Comparison of ENCODE assay signal across 8 mouse cellular contexts in the genomic region with DNA sequence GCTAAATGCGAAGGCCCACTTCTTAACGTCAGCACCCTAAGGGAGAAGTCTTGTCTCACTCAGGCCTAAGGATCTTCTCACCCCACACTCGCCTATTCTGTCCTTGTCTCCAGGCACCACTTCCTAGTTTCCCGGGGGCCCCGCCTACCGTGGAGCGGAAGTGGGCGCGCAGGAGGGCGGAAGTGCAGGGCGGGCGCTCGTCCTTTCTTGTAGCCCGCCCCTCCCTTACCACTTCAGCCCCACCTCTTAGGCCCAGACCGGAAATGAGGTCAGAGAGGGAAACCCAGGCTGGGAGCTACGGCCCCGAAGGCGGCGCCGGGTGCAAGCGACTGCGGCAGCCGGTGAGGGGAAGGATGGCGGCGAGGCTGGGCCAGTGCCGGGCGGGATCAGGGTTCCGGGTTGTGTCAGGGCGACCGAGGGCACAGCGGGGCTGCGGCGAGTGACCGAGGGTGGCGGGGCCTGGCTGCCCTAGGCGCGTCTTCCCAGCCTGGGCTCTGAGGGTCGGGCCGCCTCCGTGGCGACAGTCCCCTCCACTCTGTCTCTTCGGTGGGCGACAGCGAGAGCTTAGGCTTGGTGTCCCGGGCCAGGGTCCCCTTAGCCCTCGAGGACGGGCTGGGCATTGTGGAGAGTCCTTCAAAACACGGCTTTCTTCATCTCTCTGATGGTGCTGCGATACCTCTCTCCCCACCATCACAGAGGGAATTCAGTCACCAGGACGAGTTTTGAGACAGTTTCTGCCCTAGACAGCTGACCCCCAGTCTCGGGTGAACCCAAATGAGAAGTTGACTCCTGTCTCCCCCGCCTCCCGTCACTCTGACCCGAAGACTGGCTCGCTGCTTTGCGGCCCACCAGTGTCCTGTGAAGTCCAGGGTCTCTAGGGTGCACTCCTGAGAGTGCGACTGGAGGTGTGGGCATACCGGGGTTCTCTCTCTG. TPM values are rescaled to one million over a fixed set of nuclear protein-coding genes. Genes with fewer than 3 reads are reported as not detected.
A peak's percentile ranks its signal among the peaks of the same experiment; 100 is the strongest.
DNase-seq lines count a peak whose midpoint lies in the region; ATAC-seq and TF ChIP-seq lines count a peak whose summit lies in the region.

A gene (plus strand): TSS at position 255 of the 933 bp plus-strand sequence.

- H3K27ac ChIP-seq in forebrain, embryonic 16.5 days (ENCODE audit: low read length) = peak within 1 kb of the TSS; percentile 78
- peak within 1 kb of the TSS; percentile 93 for H3K27ac ChIP-seq in layer of hippocampus, adult 2 months
- H3K27ac ChIP-seq in lung, embryonic 14.5 days (ENCODE audit: low read depth) = peak within 1 kb of the TSS; percentile 80
- H3K27ac ChIP-seq in olfactory bulb, adult 2 months (ENCODE audit: insufficient read depth, low read depth, low read length) = peak within 1 kb of the TSS; percentile 72
- peak within 1 kb of the TSS; percentile 80 for H3K27ac ChIP-seq in thymus, adult 2 months (ENCODE audit: control insufficient read depth, insufficient read depth, low read length)

- WGBS in forebrain, embryonic 16.5 days = under 1% methylated on average over 58 of the region's 58 CpGs
- under 1% methylated on average over 58 of the region's 58 CpGs for WGBS in lung, embryonic 14.5 days
- under 1% methylated on average over 58 of the region's 58 CpGs for whole genome bisulfite sequencing in olfactory bulb, adult 2 months
- WGBS in thymus, adult 2 months = under 1% methylated on average over 58 of the region's 58 CpGs

- H3K9me3 ChIP-seq in G1E (replicated peaks) = no peaks in the 10 kb centered on the region
- no peaks in the 10 kb centered on the region for H3K9me3 ChIP-seq in forebrain, embryonic 16.5 days (ENCODE audit: control insufficient read depth, low read length)
- H3K9me3 ChIP-seq in lung, embryonic 14.5 days (ENCODE audit: low read depth, low read length) = no peaks in the 10 kb centered on the region

- H3K27me3 ChIP-seq in G1E (ENCODE audit: insufficient read depth, low read length) = peaks cover 3% of the 10 kb centered on the region; the same call in 1 of the 2 replicates
- H3K27me3 ChIP-seq in forebrain, embryonic 16.5 days (replicated peaks; ENCODE audit: control insufficient read depth, insufficient read depth, low read length) = no peaks in the 10 kb centered on the region
- no peaks in the 10 kb centered on the region for H3K27me3 ChIP-seq in lung, embryonic 14.5 days (ENCODE audit: insufficient read depth, low read length)
- H3K27me3 ChIP-seq in thymus, adult 2 months (ENCODE audit: control insufficient read depth, insufficient read depth, low read length) = no peaks in the 10 kb centered on the region

- peak; percentile 98 for ATAC-seq in G1E (ENCODE audit: extremely low read depth, insufficient number of reproducible peaks, low FRiP score, poor library complexity, severe bottlenecking)
- peak; percentile 99 for ATAC-seq in forebrain, embryonic 16.5 days
- ATAC-seq in lung, embryonic 14.5 days (ENCODE audit: insufficient read depth) = peak; percentile 99

- H3K36me3 ChIP-seq in G1E (replicated peaks) = peaks cover 31% of the 10 kb centered on the region
- peaks cover 8% of the 10 kb centered on the region for H3K36me3 ChIP-seq in forebrain, embryonic 16.5 days (ENCODE audit: control insufficient read depth, insufficient read depth)
- peaks cover 16% of the 10 kb centered on the region for H3K36me3 ChIP-seq in lung, embryonic 14.5 days (ENCODE audit: insufficient read depth)
- H3K36me3 ChIP-seq in thymus, adult 2 months (ENCODE audit: control insufficient read depth, insufficient read depth, low read length) = peaks cover 10% of the 10 kb centered on the region

- no peak for TF ChIP-seq CTCF in G1E (IDR thresholded peaks at IDR 0.05; ENCODE audit: low read depth, low read length)
- no peak for TF ChIP-seq CTCF in layer of hippocampus, adult 2 months (conservative IDR thresholded peaks at IDR 0.05)
- TF ChIP-seq CTCF in lung, embryonic 14.5 days (IDR thresholded peaks at IDR 0.05; ENCODE audit: low read depth) = no peak
- TF ChIP-seq CTCF in olfactory bulb, adult 2 months (IDR thresholded peaks at IDR 0.05; ENCODE audit: insufficient read depth, low read depth, low read length) = no peak
- peak; percentile 56; the same call in 1 of the 2 replicates for TF ChIP-seq CTCF in thymus, adult 2 months (IDR thresholded peaks at IDR 0.05; ENCODE audit: borderline replicate concordance, control insufficient read depth, extremely low read depth, insufficient read depth, low read length, poor library complexity)

- peak within 1 kb of the TSS; percentile 95 for H3K4me2 ChIP-seq in forebrain, embryonic 16.5 days (ENCODE audit: low read length)
- peak within 1 kb of the TSS; percentile 93 for H3K4me2 ChIP-seq in lung, embryonic 14.5 days

- intact Hi-C loops in heart, postnatal 36 days (cut with DNase I) = no loop called here

- peak; percentile 99 for DNase-seq in G1E (ENCODE audit: low spot score)
- DNase-seq in cerebellum, adult 18-20 months = peak; percentile 95 to 98
- DNase-seq in heart, postnatal 36 days = peak; percentile 95 to 96
- peak; percentile 96 for DNase-seq in layer of hippocampus, adult 2 months (ENCODE audit: low spot score in 2 of 2)
- DNase-seq in lung, embryonic 14.5 days = peak; percentile 97
- peak; percentile 98 for DNase-seq in thymus, adult 2 months

- H3K9ac ChIP-seq in forebrain, embryonic 16.5 days (replicated peaks; ENCODE audit: low read depth, low read length) = peak within 1 kb of the TSS; percentile 91
- H3K9ac ChIP-seq in lung, embryonic 14.5 days = peak within 1 kb of the TSS; percentile 84

- peak within 1 kb of the TSS; percentile 84 for H3K4me3 ChIP-seq in G1E (ENCODE audit: low read depth, low read length)
- peak within 1 kb of the TSS; percentile 91 for H3K4me3 ChIP-seq in forebrain, embryonic 16.5 days (replicated peaks; ENCODE audit: low read length)
- H3K4me3 ChIP-seq in layer of hippocampus, adult 2 months = peak within 1 kb of the TSS; percentile 96
- peak within 1 kb of the TSS; percentile 70 for H3K4me3 ChIP-seq in lung, embryonic 14.5 days (ENCODE audit: low read depth, low read length)
- peak within 1 kb of the TSS; percentile 85 for H3K4me3 ChIP-seq in olfactory bulb, adult 2 months (ENCODE audit: insufficient read depth, low read depth, low read length)
- H3K4me3 ChIP-seq in thymus, adult 2 months (ENCODE audit: control insufficient read depth, insufficient read depth, low read length) = peak within 1 kb of the TSS; percentile 88

- peak; percentile 79 for TF ChIP-seq POLR2A in olfactory bulb, adult 2 months (IDR thresholded peaks at IDR 0.05; ENCODE audit: insufficient read depth, low read depth, low read length)
- TF ChIP-seq POLR2A in thymus, adult 2 months (IDR thresholded peaks at IDR 0.05; ENCODE audit: control insufficient read depth, extremely low read depth, insufficient read depth, low read length, poor library complexity) = peak; percentile 96

- H3K4me1 ChIP-seq in G1E (ENCODE audit: insufficient read depth, low read depth, low read length) = peaks cover 50% of the 10 kb centered on the region
- peaks cover 29% of the 10 kb centered on the region for H3K4me1 ChIP-seq in forebrain, embryonic 16.5 days (replicated peaks; ENCODE audit: control insufficient read depth, insufficient read depth, low read length)
- peaks cover 4% of the 10 kb centered on the region; the same call in 1 of the 2 replicates for H3K4me1 ChIP-seq in lung, embryonic 14.5 days (ENCODE audit: insufficient read depth)
- peaks cover 9% of the 10 kb centered on the region for H3K4me1 ChIP-seq in olfactory bulb, adult 2 months (ENCODE audit: control insufficient read depth, insufficient read depth, low read length)
- H3K4me1 ChIP-seq in thymus, adult 2 months (replicated peaks; ENCODE audit: control insufficient read depth, insufficient read depth, low read length) = peaks cover 14% of the 10 kb centered on the region

RNA-seq across cellular contexts. Expression of the gene that starts here (rescaled TPM):
- total RNA-seq in G1E (2014; fragmentation: Nextera tagmentation) (58.1 and 95.0 TPM in 2 replicates), G1E (2017) (53.9 and 56.4 TPM in 2 replicates)
- polyA plus RNA-seq in G1E (2012) = 17.9 and 18.4 TPM in 2 replicates
- polyA plus RNA-seq in forebrain, embryonic 16.5 days (2015; fragmentation: Nextera tagmentation; extraction: Ambion mirVana) = 35.5 and 35.6 TPM in 2 replicates
- total RNA-seq in heart, postnatal 36 days (2021) = 10 to 100 TPM; 12.7 to 14.0 TPM
- 10 to 100 TPM; 30.7 to 31.3 TPM for total RNA-seq in layer of hippocampus, adult 2 months (2021)
- 16.1 and 18.2 TPM in 2 replicates for polyA plus RNA-seq in lung, embryonic 14.5 days (2014; fragmentation: Nextera tagmentation; extraction: Ambion mirVana)
- not detected in 2 replicates for polyA plus RNA-seq in olfactory bulb, adult 2 months (2012; ENCODE audit: insufficient read depth, insufficient read length, low replicate concordance, missing spikeins)
- 21.0 and 22.7 TPM in 2 replicates for polyA plus RNA-seq in thymus, adult 2 months (2012; rRNA removed)

Comparison
In these comparisons a context has a peak if more than half of its experiments do, and no peak if none do; other contexts are left out.
1. Peak in every context shown above with its lines: DNase-seq, ATAC-seq, H3K4me3 ChIP-seq and H3K27ac ChIP-seq.